Mouse (Mus musculus): Measurements from ENCODE around the gene Copg2. TPM values are rescaled to one million over a fixed set of nuclear protein-coding genes. Genes with fewer than 3 reads are reported as not detected.

Copg2 gene
- total RNA-seq (2021): 55.2 and 89.9 TPM in 2 replicates
- long read RNA-seq, partial matches to known transcripts: 6 of 16 reads
- long read RNA-seq, other reads (novel, unspliced or antisense): 5 of 16 reads

DNA sequence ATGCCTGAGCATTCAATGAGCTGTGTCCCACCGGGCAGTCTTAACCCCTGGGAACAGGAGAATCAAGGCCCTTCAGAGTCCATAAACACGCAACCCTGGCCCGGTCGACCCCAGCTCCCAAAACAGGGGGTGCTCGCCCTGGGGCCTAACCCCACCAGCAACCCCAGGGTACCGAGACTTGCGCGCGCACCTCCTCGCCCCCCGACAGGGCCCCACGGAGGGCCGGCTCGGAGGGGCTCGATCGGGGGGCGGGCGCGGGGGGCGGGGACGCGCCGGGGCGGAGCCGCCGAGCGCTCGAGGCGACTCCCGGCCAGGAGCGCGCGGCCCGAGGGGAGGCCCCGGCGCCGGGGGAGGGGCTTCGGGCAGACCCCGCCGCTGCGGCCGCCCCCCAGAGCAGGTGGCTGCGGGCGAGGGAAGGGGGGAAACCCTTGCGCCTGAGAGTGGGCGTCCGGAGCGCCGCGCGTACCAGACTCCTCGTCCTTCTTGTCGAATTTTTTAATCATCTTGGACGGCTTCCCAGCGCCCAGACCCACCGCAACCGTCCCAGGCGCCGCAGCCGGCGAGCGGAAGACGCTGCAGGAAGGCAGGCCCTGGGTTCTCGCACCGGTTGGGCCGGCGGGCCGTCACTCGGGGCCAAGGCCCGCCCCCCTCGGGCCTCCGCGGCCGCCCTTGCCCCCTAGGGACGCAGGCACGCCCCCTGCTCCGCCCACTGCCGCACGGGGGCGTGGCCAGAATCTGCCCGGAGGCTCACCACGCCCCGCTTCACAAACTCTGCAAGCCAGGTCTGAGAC is at the start of gene Copg2:
TSS of gene Copg2 (minus strand) at position 600 of the 791 bp plus-strand sequence.
- peak; percentile 97 for DNase-seq

- DNase-seq: no peak
These were observed 42.7 kb upstream of the Copg2 start for GRCm38 (mm10) chr6:30939264-30939663.

DNA sequence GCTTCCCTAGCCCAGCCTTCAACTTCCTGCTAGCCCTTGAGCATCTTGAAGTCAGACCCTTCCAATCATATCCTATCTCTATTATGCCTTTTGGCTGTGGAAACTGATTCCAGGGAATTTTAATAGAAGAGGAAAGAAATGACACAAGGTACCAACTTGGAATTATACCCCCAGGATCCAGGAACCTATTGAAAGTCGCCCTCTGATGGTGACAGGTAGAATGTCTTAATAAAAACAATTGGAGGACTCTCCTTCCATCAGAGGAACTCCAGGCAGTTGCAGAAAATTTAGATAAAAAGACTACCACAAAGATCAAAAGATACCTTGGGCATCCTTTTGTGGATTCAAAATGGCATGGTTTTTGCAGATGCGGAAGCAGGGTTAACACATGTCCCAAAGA is 26.2 kb upstream of the Copg2 start:
- no peak for DNase-seq

GRCm38 (mm10) chr6:30921826-30922225 is 25.2 kb upstream of the Copg2 start:
- no peak for DNase-seq

GRCm38 (mm10) chr6:30920834-30921675 is 24.5 kb upstream of the Copg2 start:
- DNase-seq: no peak

DNA sequence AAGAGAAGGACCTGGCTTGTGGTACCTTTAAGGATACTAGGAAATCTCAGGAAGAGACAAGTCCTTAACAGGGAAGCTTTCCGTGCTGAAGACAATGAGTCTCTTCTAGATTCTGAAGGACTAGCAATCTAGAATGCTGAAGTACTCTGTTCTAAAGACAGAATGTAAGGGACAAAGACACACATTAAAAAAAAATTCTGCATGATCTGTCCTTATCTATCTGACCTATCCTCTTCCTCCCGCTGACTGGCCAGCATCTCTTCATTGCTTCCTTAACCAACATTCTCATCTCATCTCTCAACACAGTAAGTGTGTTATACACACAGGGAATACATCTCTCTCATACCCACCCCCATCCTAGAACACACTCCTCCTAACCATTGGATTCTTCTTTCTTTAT is 18.9 kb upstream of the Copg2 start, which contains the start of gene Tsga13:
TSS of gene Tsga13 (minus strand) at position 101 of the 400 bp plus-strand sequence.
- no peak for DNase-seq

DNA sequence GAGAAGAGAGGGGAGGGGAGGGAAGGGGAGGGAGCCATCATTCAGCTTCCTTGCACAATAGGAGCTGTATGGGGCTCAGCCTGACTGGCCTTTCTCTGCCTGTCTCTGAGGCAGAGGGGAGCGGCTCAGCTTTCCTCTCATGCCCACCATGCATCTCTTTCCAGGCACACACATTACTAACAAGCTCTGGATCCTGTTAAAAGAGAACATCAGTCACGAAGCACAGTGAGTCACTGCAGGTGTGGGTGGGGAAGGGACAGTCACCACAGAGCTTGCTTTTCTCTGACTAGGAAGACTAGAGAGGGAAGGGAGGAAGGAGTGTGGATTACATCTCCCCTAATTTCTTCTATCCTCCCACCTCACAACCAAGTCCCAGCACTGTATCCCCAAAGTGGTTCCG is 11.4 kb upstream of the Copg2 start:
- DNase-seq: no peak

GRCm38 (mm10) chr6:30904911-30905310 is 8.3 kb upstream of the Copg2 start:
- no peak for DNase-seq

- DNase-seq: no peak
These were observed 7.4 kb upstream of the Copg2 start for GRCm38 (mm10) chr6:30904033-30904432.

DNA sequence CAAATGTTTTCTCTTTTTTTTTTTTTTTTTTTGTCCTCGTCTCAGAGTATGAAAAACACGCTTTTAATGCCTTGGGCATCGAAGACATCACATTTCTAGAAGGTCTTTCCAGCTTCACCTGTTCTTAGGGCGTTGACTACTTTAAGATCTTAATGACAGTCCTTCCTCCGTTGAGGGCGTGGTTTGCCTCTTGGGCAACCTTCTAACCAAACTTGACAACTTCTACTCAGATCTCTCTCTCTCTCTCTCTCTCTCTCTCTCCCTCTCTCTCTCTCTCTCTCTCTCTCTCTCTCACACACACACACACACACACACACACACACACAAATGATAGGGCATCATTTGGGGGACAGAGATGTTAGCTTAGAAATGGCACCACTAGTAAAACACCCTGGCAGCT is 926 bp upstream of the Copg2 start:
- DNase-seq: no peak

GRCm38 (mm10) chr6:30896986-30897327 is 363 bp upstream of the Copg2 start:
- DNase-seq: no peak

GRCm38 (mm10) chr6:30895819-30896194 is 787 bp downstream of the Copg2 start:
- DNase-seq: no peak

- DNase-seq: no peak
These were observed 3.5 kb downstream of the Copg2 start for GRCm38 (mm10) chr6:30893081-30893480.

GRCm38 (mm10) chr6:30891761-30892160 is 4.8 kb downstream of the Copg2 start:
- no peak for DNase-seq

- DNase-seq: no peak
These were observed 11.7 kb downstream of the Copg2 start for GRCm38 (mm10) chr6:30884856-30885255.

GRCm38 (mm10) chr6:30883491-30883890 is 13.1 kb downstream of the Copg2 start:
- no peak for DNase-seq

DNA sequence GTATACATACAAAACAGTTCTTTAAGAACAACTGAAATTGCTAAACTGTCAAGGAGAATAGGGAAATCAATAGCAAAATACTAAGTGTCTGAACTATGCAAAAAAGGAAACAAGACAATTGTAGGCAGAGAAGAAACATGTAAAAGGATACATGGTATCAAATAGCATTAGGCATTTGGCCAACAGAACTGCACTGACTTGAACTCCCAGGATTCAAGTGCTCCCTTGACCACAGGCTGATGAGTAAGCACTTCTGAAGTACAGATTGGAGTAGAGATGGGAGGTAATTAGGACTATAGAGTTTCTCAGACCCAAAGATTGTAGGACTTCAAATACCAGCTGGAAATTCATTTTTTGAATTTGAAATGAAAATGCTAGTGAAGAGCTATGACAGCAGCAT is 19.9 kb downstream of the Copg2 start:
- DNase-seq: no peak

GRCm38 (mm10) chr6:30866501-30866900 is 30.1 kb downstream of the Copg2 start:
- no peak for DNase-seq

GRCm38 (mm10) chr6:30865031-30865678 is 31.4 kb downstream of the Copg2 start:
- no peak for DNase-seq

GRCm38 (mm10) chr6:30855956-30856355 is 40.6 kb downstream of the Copg2 start:
- DNase-seq: no peak

- no peak for DNase-seq
These were observed 41.4 kb downstream of the Copg2 start for GRCm38 (mm10) chr6:30855205-30855604.

DNA sequence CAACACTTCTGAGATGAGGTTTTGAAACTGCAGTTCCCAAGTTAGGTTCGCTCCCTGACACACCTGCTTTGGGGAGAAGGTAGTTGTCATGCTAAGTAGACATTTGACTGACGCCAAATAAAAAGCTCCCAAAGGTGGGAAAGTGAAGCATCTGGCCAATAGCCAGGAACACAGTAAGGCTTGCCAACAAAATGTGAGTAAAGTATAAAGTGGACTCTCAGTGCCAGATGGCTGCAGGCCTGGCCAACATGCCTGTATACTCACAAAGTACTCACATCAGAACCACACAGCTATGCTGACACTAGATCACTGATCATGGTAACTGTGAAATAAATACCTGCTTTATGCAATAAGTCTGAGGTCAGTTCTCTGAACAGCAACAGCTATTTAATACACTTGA is 46.8 kb downstream of the Copg2 start:
- no peak for DNase-seq

GRCm38 (mm10) chr6:30832241-30832640 is 64.4 kb downstream of the Copg2 start:
- DNase-seq: no peak
